Mouse (Mus musculus) midbrain, postnatal 0 days (tissue): ENCODE measurements around the gene Pdzd2. TPM values are rescaled to one million over a fixed set of nuclear protein-coding genes. Genes with fewer than 3 reads are reported as not detected.

Experiments used
- ATAC-seq: fragments of 200-750 bp; cut with Nextera tagmentation; 2 replicates; pipeline ENCODE4 v1.8.0; 2017; ENCODE audit warnings: moderate number of reproducible peaks, mild to moderate bottlenecking, moderate TSS enrichment, moderate library complexity; ENCODE audit not compliant: low FRiP score
- DNase-seq: peaks from one replicate; pipeline ENCODE4 v3.0.0-alpha.2; 2015; ENCODE audit warnings: low spot score
- H3K27ac ChIP-seq: fragments of 300-500 bp; sonication (generic); 2 replicates; pipeline ENCODE4 v1.5.1; 2014; ENCODE audit warnings: low read depth, mild to moderate bottlenecking, low read length, mixed read lengths
- H3K27me3 ChIP-seq: fragments of 300-500 bp; sonication (generic); 2 replicates; pipeline ENCODE4 v1.6.1; 2014; ENCODE audit warnings: low read length, control low read depth, mixed read lengths; ENCODE audit not compliant: insufficient read depth
- H3K36me3 ChIP-seq: fragments of 300-500 bp; sonication (generic); 2 replicates; pipeline ENCODE4 v1.6.1; 2014; ENCODE audit warnings: low read length, control low read depth, mixed read lengths; ENCODE audit not compliant: insufficient read depth
- H3K4me1 ChIP-seq: fragments of 300-500 bp; sonication (generic); 2 replicates; pipeline ENCODE4 v1.6.1; 2014; ENCODE audit warnings: mild to moderate bottlenecking, control low read depth, antibody characterized with exemption, low read length, mixed read lengths; ENCODE audit not compliant: insufficient read depth
- H3K4me2 ChIP-seq: fragments of 300-500 bp; sonication (generic); 2 replicates; pipeline ENCODE4 v1.6.1; 2014; ENCODE audit warnings: low read depth, mild to moderate bottlenecking, low read length, mixed read lengths; ENCODE audit not compliant: poor library complexity, severe bottlenecking
- H3K4me3 ChIP-seq: fragments of 300-500 bp; sonication (generic); 2 replicates; pipeline ENCODE4 v1.5.1; 2014; ENCODE audit warnings: low read depth, mild to moderate bottlenecking, low read length, moderate library complexity
- H3K9ac ChIP-seq: fragments of 300-500 bp; sonication (generic); replicated peaks from 2 replicates; pipeline ENCODE4 v1.6.1; 2014; ENCODE audit warnings: mild to moderate bottlenecking, low read length, moderate library complexity, mixed read lengths; ENCODE audit not compliant: poor library complexity, severe bottlenecking
- H3K9me3 ChIP-seq: fragments of 300-500 bp; sonication (generic); 2 replicates; pipeline ENCODE4 v1.6.1; 2016; ENCODE audit warnings: low read length, control low read depth
- CTCF ChIP-seq: IDR thresholded peaks from 2 replicates; pipeline ENCODE4 v1.5.1; 2016; ENCODE audit warnings: antibody characterized with exemption, mild to moderate bottlenecking
- WGBS: fragments of 180-500 bp; shearing (Covaris S2); extraction: QIAGEN DNeasy Blood & Tissue Kit; methylation state at CpG from one replicate; pipeline ENCODE4 v1.1.7; 2014; 5-methylcytosine and 5-hydroxymethylcytosine counted together
- polyA plus RNA-seq: library from polyadenylated mRNA; unstranded; fragments of >200 nt; fragmentation: Nextera tagmentation; extraction: Ambion mirVana; gene quantifications from 2 replicates; pipeline ENCODE4 v1.2.1, GENCODE M21; 2015
- total RNA-seq: library from RNA; depleted of rRNA; stranded (reverse); fragments of >200 nt; gene quantifications from 2 replicates; pipeline ENCODE4 v1.2.3, GENCODE M21; 2014

The Pdzd2 gene
- total and polyA plus RNA-seq, 2 experiments from 2014 or later, result 15.8 to 29.8 TPM

DNA sequence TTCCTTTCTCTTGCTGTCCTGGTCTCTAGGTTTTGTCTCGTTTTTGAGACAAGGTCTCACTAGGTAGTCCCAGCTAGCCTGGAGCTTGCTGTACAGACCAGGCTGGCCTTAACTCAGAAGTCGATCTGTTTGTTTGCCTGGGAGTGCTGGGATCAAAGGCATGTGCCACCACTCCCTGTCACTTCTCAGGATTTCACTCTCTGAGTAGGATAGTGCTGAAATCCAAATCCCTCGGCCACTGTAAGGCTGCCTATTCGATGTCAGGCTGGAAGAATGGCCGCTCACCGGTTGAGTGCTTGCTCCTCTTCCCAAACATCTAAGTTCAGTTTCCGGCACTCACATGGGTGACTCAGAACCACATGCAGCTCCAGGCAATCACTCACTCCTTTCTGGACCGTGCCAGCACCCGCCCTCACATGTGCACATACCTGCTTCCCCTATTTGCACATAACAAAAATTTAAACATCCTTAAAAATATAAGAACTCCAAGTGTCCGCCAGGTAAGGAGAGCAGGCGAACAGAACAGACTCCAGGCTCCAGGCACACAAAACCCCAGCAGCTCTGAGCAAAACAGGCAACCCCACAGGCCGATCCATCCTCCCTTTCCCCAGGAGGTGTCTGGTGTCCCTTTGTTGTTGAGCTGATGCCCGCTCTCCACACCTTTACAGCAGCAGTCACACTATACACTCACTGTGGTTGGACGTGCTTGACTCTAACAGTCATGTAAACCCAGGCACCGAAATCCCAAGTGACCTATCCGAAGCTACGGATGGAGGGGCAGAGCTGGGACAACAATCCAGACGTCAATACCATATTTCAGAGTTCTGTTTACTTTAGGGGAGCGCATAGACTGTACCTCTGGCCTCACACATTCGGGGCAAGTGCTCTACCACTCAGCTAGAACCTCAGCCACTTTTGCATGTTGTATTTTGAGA, 124.5 kb downstream of the Pdzd2 start:
- ATAC-seq, result no peak
- Histone ChIP-seq H3K9me3 (no peaks in the 10 kb centered on the region), H3K4me2 (no peak overlapping the region), H3K9ac (no peak overlapping the region; the same call in 1 of the 2 replicates), H3K4me3 (no peak overlapping the region), H3K27me3 (no peaks in the 10 kb centered on the region), H3K4me1 (0 out of 2 replicates have a peak, but pooled peaks cover 5% of the 10 kb centered on the region), H3K27ac (no peak overlapping the region), H3K36me3 (no peaks in the 10 kb centered on the region)
- DNase-seq, result no peak
- WGBS, result 73% methylated on average over 20 of the region's 20 CpGs
- no peak for TF ChIP-seq CTCF

DNA sequence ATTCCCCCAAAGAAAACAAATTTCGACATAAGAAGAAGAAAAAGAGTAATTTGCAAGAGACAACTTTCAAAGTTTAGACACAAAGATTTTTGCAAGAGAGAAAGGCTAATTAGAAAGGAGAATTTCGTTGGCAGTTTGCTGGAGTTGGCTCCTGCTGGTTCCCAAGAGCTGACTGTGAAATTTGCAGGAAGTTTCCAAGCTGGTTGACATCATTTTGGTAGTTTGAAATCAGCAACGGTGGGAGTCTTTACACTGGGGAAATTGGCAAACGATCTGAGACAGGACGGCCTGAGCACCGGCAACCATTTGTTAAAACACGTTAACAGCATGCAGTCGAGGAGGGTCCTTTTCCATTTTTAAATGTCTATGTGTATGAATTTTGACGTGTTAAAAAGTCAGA, 125.7 kb downstream of the Pdzd2 start:
- Histone ChIP-seq H3K9ac (no peak overlapping the region), H3K4me1 (0 out of 2 replicates have a peak, but pooled peaks cover 5% of the 10 kb centered on the region), H3K9me3 (no peaks in the 10 kb centered on the region), H3K4me3 (no peak overlapping the region), H3K36me3 (no peaks in the 10 kb centered on the region), H3K27ac (no peak overlapping the region), H3K4me2 (no peak overlapping the region), H3K27me3 (no peaks in the 10 kb centered on the region)
- no peak for DNase-seq
- no peak for ATAC-seq
- TF ChIP-seq CTCF, result no peak
- 46% methylated on average over 9 of the region's 9 CpGs for WGBS

DNA sequence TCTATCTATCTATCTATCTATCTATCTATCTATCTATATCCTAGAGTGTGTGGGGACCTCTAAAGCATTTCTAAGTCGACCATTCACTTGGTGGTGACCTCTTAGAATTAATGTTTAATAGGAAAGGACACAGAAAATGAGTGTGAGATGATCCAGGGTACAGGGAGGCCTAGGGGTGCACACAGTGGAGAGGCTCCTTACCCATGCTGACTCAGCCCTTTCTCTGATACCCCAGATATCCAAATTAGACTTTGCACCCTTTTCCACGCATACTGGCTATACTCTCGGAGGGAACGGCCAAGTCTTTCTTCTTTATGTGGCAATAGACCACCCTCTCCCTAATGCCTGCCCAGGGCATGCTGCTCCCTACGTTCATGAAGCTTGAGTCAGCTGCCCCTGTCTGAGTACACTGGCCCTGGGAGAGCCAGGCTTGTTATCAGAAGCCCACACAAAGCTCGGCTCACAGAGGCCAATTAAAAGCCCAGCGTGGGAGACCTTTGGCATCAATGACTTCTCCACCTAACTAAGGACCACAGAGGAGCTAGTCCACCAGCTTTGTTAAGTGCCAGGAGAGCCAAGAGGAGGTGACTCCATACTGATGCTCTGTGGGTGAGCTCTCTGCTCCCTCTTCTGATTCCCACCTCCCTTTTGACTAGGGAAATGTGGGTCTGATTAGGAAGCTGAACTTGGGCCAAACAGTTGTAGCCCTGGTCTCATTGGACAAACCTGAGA, 126.6 kb downstream of the Pdzd2 start:
- ATAC-seq, result no peak
- Histone ChIP-seq H3K9me3 (no peaks in the 10 kb centered on the region), H3K4me2 (no peak overlapping the region), H3K4me1 (no peaks in the 10 kb centered on the region), H3K4me3 (no peak overlapping the region), H3K9ac (no peak overlapping the region), H3K27ac (no peak overlapping the region), H3K27me3 (no peaks in the 10 kb centered on the region), H3K36me3 (no peaks in the 10 kb centered on the region)
- WGBS, result 75% methylated on average over 7 of the region's 7 CpGs
- no peak for TF ChIP-seq CTCF
- DNase-seq, result no peak

DNA sequence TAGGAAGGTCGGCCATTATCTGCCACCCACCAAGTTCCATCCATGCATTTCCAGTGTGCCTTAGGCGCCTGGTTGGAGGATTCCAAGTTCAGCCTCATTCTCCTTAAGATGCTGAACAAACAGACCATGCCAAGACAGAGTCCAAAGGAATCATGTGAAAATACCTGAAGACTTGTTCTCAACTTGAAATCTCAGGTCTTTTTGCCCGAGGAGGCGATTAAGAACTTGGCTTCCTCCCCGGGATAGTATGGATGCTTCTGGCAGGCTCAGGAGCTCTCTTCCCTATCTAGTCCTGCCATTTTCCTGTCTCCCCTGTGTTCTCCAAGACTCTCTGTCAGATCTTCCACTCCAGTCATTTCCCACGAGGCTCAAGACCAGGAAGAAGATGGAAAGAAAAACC, 131.6 kb downstream of the Pdzd2 start:
- ATAC-seq (no peak), DNase-seq (no peak)
- WGBS, result 87% methylated on average over 6 of the region's 6 CpGs
- H3K9ac ChIP-seq, result no peak overlapping the region
- H3K27me3 ChIP-seq, result no peaks in the 10 kb centered on the region
- H3K36me3 ChIP-seq, result no peaks in the 10 kb centered on the region
- TF ChIP-seq CTCF, result no peak
- no peak overlapping the region for H3K27ac ChIP-seq
- no peaks in the 10 kb centered on the region for H3K9me3 ChIP-seq
- no peaks in the 10 kb centered on the region for H3K4me1 ChIP-seq
- H3K4me3 ChIP-seq, result no peak overlapping the region
- no peak overlapping the region for H3K4me2 ChIP-seq

DNA sequence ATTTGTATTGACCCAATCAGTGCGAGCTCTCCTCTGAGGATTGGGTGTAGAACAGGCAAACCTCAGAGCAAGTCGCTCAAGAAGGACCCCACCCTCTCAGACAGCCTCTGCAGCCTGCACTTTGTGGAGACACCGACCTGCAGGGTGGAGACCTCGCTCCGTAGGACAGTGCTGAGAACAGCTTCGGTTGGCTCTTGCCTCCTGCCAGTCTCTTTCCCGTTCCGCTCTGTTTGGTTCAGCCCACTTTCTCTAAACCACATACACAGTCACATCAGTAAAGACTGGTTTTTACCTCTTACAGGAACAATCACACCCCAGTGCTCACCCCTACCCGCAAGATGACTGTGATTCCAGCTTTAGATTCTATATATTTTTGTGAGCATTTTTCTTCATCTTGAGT, 133.4 kb downstream of the Pdzd2 start:
- WGBS, result 76% methylated on average over 9 of the region's 9 CpGs
- no peaks in the 10 kb centered on the region for H3K36me3 ChIP-seq
- H3K27ac ChIP-seq, result no peak overlapping the region
- DNase-seq (no peak), ATAC-seq (no peak)
- no peak for TF ChIP-seq CTCF
- no peak overlapping the region for H3K9ac ChIP-seq
- no peaks in the 10 kb centered on the region for H3K27me3 ChIP-seq
- no peak overlapping the region for H3K4me2 ChIP-seq
- no peaks in the 10 kb centered on the region for H3K4me1 ChIP-seq
- no peak overlapping the region for H3K4me3 ChIP-seq
- H3K9me3 ChIP-seq, result no peaks in the 10 kb centered on the region
